Mouse (Mus musculus) ES-E14 (cell line): ENCODE measurements around the gene Zfp36l1. TPM values are rescaled to one million over a fixed set of nuclear protein-coding genes. Genes with fewer than 3 reads are reported as not detected.

Experiments
- DNase-seq: peaks from one replicate; pipeline ENCODE4 v3.0.0-alpha.2; 2013; ENCODE audit warnings: low read depth, low spot score
- H3K27ac ChIP-seq: 2 replicates; pipeline ENCODE4 v1.5.1; 2012; ENCODE audit warnings: low read depth, mild to moderate bottlenecking, low read length, moderate library complexity, mixed read lengths; ENCODE audit not compliant: poor library complexity, insufficient read depth, severe bottlenecking
- H3K36me3 ChIP-seq: 2 replicates; pipeline ENCODE4 v1.6.1; 2012; ENCODE audit warnings: mild to moderate bottlenecking, low read length, moderate library complexity, mixed read lengths; ENCODE audit not compliant: control insufficient read depth, poor library complexity, insufficient read depth, severe bottlenecking
- H3K4me1 ChIP-seq, 2 experiments: fragments of 150-350 bp in 1 of 2; sonication (generic) in 1 of 2; 2 replicates each; pipeline ENCODE4 v1.6.1; 2012; ENCODE audit warnings: low read length in 2 of 2, mild to moderate bottlenecking in 1 of 2, mixed read lengths in 1 of 2; ENCODE audit not compliant: control insufficient read depth in 2 of 2, insufficient read depth in 2 of 2, poor library complexity in 1 of 2
- H3K4me3 ChIP-seq, 2 experiments: fragments of 150-350 bp in 1 of 2; sonication (generic) in 1 of 2; 2 replicates each; pipeline ENCODE4 v1.5.1; 2012; ENCODE audit warnings: low read length in 2 of 2, low read depth in 1 of 2, mild to moderate bottlenecking in 1 of 2, mixed read lengths in 1 of 2; ENCODE audit not compliant: insufficient read depth in 1 of 2, poor library complexity in 1 of 2, severe bottlenecking in 1 of 2
- H3K9ac ChIP-seq: 2 replicates; pipeline ENCODE4 v1.6.1; 2012; ENCODE audit warnings: low read depth, mild to moderate bottlenecking, low read length, mixed read lengths; ENCODE audit not compliant: poor library complexity, insufficient read depth, severe bottlenecking
- H3K9me3 ChIP-seq: fragments of 150-350 bp; sonication (generic); 2 replicates; pipeline ENCODE4 v1.6.1; 2012; ENCODE audit warnings: low read depth, mild to moderate bottlenecking, low read length; ENCODE audit not compliant: control insufficient read depth, insufficient read depth
- CHD2 ChIP-seq: IDR thresholded peaks from 2 replicates; pipeline ENCODE4 v1.6.1; 2014; ENCODE audit warnings: mild to moderate bottlenecking, low read depth, low read length, inconsistent platforms
- HCFC1 ChIP-seq: IDR thresholded peaks from 2 replicates; pipeline ENCODE4 v1.6.1; 2012; ENCODE audit warnings: low read length, inconsistent platforms, borderline replicate concordance; ENCODE audit not compliant: insufficient read depth
- MAFK ChIP-seq: IDR thresholded peaks from 2 replicates; pipeline ENCODE4 v1.6.1; 2014; ENCODE audit warnings: mild to moderate bottlenecking, low read depth, low read length, inconsistent platforms; ENCODE audit not compliant: insufficient read depth
- ZC3H11A ChIP-seq: IDR thresholded peaks from 2 replicates; pipeline ENCODE4 v1.6.1; 2012; ENCODE audit warnings: low read depth, mild to moderate bottlenecking, inconsistent platforms, low read length, borderline replicate concordance
- ZNF384 ChIP-seq: IDR thresholded peaks from 2 replicates; pipeline ENCODE4 v1.6.1; 2012; ENCODE audit warnings: low read depth, low read length, inconsistent platforms
- in situ Hi-C, 2 experiments: fragments of 600-800 bp; cut with MboI; formaldehyde crosslinking; loops; one replicate each; pipeline ENCODE4 v1.15.1; 2025; ENCODE audit warnings: low sequenced_read_pairs in 2 of 2, inconsistent platforms in 1 of 2; ENCODE audit not compliant: unreplicated experiment in 2 of 2
- total RNA-seq: library from RNA; depleted of rRNA; stranded (reverse); fragments of 300-350 nt; gene quantifications from 2 replicates; pipeline ENCODE4 v1.2.3, GENCODE M21; 2012; rRNA removed

Gene Zfp36l1
- total RNA-seq, 1 experiment = 19.8 TPM

GRCm38 (mm10) chr12:80059773-80060328 lies 53.0 kb downstream of the Zfp36l1 start:
- no peak overlapping the region for H3K4me3 ChIP-seq
- no peak for TF ChIP-seq CHD2
- no peak for TF ChIP-seq ZNF384
- TF ChIP-seq ZC3H11A = no peak
- TF ChIP-seq HCFC1 = no peak
- no peak for TF ChIP-seq MAFK
- no peak for DNase-seq
- no peaks in the 10 kb centered on the region for H3K9me3 ChIP-seq
- no peak overlapping the region for H3K9ac ChIP-seq
- H3K27ac ChIP-seq = no peak overlapping the region
- H3K36me3 ChIP-seq = no peaks in the 10 kb centered on the region
- in situ Hi-C loops = no loop called here
- H3K4me1 ChIP-seq = peaks cover 10 to 24% of the 10 kb centered on the region in 2 experiments

Other genes with a start within 250 kb of the Zfp36l1 start
- 235 and 255 TPM in 2 replicates for gene Actn1, start 147.4 kb upstream of the Zfp36l1 start, total RNA-seq